Mouse (Mus musculus): ENCODE measurements at regions not wholly inside any gene's neighbourhood (a gene's known extent, or its start where the extent isn't known, plus 50 kb on each side); places are given as distances from the start of the nearest gene placed in this dataset.
"Not testable (repeated sequence)": the region's sequence is repeated elsewhere in the genome, so short reads cannot be mapped to it uniquely, and the experiment has no call there.

- no peaks in the 10 kb centered on the region for H3K36me3 ChIP-seq (ENCODE audit: control insufficient read depth, insufficient read depth, low read length)
- no peak overlapping the region for H3K4me3 ChIP-seq (ENCODE audit: low read depth, low read length)
- no peak overlapping the region for H3K27ac ChIP-seq (replicated peaks; ENCODE audit: low read depth, low read length)
- WGBS = 88% methylated on average over 6 of the region's 6 CpGs
- ATAC-seq (ENCODE audit: low read depth) (no peak), DNase-seq (ENCODE audit: low spot score) (no peak)
- no peaks in the 10 kb centered on the region for H3K9me3 ChIP-seq (ENCODE audit: control insufficient read depth, low read length)
- no peak overlapping the region for H3K9ac ChIP-seq (ENCODE audit: low read depth, low read length)
- H3K4me1 ChIP-seq (ENCODE audit: control insufficient read depth, insufficient read depth, low read length) = no peaks in the 10 kb centered on the region
- no peaks in the 10 kb centered on the region for H3K27me3 ChIP-seq (replicated peaks; ENCODE audit: control insufficient read depth, insufficient read depth, low read length)
- H3K4me2 ChIP-seq (ENCODE audit: low read depth, low read length) = no peak overlapping the region
Measured at GRCm38 (mm10) chr5:116991461-116991860, 124.5 kb downstream of the Suds3 start.

DNA sequence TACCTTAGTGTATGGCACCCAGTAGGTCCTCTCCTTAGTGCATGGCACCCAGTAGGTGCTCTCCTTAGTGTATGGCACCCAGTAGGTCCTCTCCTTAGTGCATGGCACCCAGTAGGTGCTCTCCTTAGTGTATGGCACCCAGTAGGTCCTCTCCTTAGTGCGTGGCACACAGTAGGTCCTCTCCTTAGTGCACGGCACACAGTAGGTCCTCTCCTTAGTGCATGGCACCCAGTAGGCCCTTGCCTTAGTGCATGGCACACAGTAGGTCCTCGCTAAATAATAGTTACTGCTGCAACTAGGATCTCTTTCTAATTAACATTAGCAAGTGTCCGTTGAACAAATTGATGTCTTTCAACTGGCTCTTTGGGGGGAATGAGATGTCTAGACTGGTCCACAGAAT, 144.4 kb downstream of the Suds3 start:
- not testable (repeated sequence) for DNase-seq (ENCODE audit: low spot score); H3K4me1 ChIP-seq (ENCODE audit: control insufficient read depth, insufficient read depth, low read length); ATAC-seq (ENCODE audit: low read depth); H3K36me3 ChIP-seq (ENCODE audit: control insufficient read depth, insufficient read depth, low read length); H3K27me3 ChIP-seq (replicated peaks; ENCODE audit: control insufficient read depth, insufficient read depth, low read length); H3K9ac ChIP-seq (ENCODE audit: low read depth, low read length); H3K9me3 ChIP-seq (ENCODE audit: control insufficient read depth, low read length); H3K4me2 ChIP-seq (ENCODE audit: low read depth, low read length); H3K4me3 ChIP-seq (ENCODE audit: low read depth, low read length); H3K27ac ChIP-seq (replicated peaks; ENCODE audit: low read depth, low read length)
- WGBS = 95% methylated on average over 4 of the region's 4 CpGs

DNA sequence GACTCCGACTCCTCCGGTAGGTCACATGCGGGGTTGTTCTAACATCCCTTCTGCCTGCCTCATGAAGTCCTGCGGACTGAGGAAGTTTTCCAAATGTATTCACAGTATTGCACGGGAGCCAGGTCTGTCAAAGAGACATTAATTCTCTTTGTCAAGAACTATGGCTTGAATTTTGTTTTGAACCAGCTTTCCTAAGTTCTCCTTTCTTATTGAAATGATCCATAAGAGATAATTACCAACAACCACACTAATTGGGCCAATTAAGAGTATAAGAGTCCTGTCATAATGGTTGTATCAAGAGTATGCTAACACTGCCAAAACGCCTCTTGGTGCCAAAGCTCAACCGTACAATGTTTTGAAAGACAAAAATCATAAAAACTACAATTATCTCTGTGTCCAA, 151.7 kb downstream of the Suds3 start:
- Histone ChIP-seq H3K9me3 (ENCODE audit: control insufficient read depth, low read length) (no peaks in the 10 kb centered on the region), H3K4me1 (ENCODE audit: control insufficient read depth, insufficient read depth, low read length) (no peaks in the 10 kb centered on the region), H3K27me3 (replicated peaks; ENCODE audit: control insufficient read depth, insufficient read depth, low read length) (no peaks in the 10 kb centered on the region), H3K4me3 (ENCODE audit: low read depth, low read length) (no peak overlapping the region), H3K36me3 (ENCODE audit: control insufficient read depth, insufficient read depth, low read length) (no peaks in the 10 kb centered on the region), H3K4me2 (ENCODE audit: low read depth, low read length) (no peak overlapping the region), H3K27ac (replicated peaks; ENCODE audit: low read depth, low read length) (no peak overlapping the region), H3K9ac (ENCODE audit: low read depth, low read length) (no peak overlapping the region)
- WGBS = 86% methylated on average over 7 of the region's 7 CpGs
- DNase-seq (ENCODE audit: low spot score) = no peak
- no peak for ATAC-seq (ENCODE audit: low read depth)

DNA sequence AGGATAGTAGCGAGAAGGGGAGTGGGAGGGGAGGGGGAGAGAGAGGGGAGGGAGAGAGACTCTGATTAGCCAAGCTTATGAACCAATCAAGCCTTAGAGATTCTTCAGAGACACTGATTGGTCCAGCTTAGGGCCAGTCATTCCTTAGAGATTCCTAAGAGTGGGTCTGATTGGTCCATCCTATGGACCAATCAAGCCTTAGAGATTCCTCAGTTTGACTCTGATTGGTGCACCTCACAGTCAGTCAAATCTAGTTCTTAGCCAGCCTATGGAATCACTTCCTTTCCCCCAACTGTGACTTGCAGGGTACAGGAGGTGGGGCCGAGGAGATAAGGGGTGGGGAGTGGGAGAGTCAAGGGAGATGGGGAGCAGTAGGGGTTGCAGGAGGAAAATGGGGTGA, 152.8 kb downstream of the Suds3 start:
- no peak for DNase-seq (ENCODE audit: low spot score)
- no peak overlapping the region for H3K4me3 ChIP-seq (ENCODE audit: low read depth, low read length)
- no peak overlapping the region for H3K27ac ChIP-seq (replicated peaks; ENCODE audit: low read depth, low read length)
- no peaks in the 10 kb centered on the region for H3K36me3 ChIP-seq (ENCODE audit: control insufficient read depth, insufficient read depth, low read length)
- no peaks in the 10 kb centered on the region for H3K27me3 ChIP-seq (replicated peaks; ENCODE audit: control insufficient read depth, insufficient read depth, low read length)
- no peaks in the 10 kb centered on the region for H3K9me3 ChIP-seq (ENCODE audit: control insufficient read depth, low read length)
- H3K9ac ChIP-seq (ENCODE audit: low read depth, low read length) = no peak overlapping the region
- no peaks in the 10 kb centered on the region for H3K4me1 ChIP-seq (ENCODE audit: control insufficient read depth, insufficient read depth, low read length)
- H3K4me2 ChIP-seq (ENCODE audit: low read depth, low read length) = no peak overlapping the region
- ATAC-seq (ENCODE audit: low read depth) = no peak
- WGBS = 76% methylated on average over 2 of the region's 2 CpGs

GRCm38 (mm10) chr5:116960041-116960440, 155.9 kb downstream of the Suds3 start:
- H3K27ac ChIP-seq (replicated peaks; ENCODE audit: low read depth, low read length) = no peak overlapping the region
- H3K4me1 ChIP-seq (ENCODE audit: control insufficient read depth, insufficient read depth, low read length) = no peaks in the 10 kb centered on the region
- ATAC-seq (ENCODE audit: low read depth) (no peak), DNase-seq (ENCODE audit: low spot score) (no peak)
- no peaks in the 10 kb centered on the region for H3K27me3 ChIP-seq (replicated peaks; ENCODE audit: control insufficient read depth, insufficient read depth, low read length)
- H3K4me3 ChIP-seq (ENCODE audit: low read depth, low read length) = no peak overlapping the region
- H3K9me3 ChIP-seq (ENCODE audit: control insufficient read depth, low read length) = no peaks in the 10 kb centered on the region
- H3K4me2 ChIP-seq (ENCODE audit: low read depth, low read length) = no peak overlapping the region
- no peak overlapping the region for H3K9ac ChIP-seq (ENCODE audit: low read depth, low read length)
- H3K36me3 ChIP-seq (ENCODE audit: control insufficient read depth, insufficient read depth, low read length) = no peaks in the 10 kb centered on the region
- 75% methylated on average over 8 of the region's 8 CpGs for WGBS

DNA sequence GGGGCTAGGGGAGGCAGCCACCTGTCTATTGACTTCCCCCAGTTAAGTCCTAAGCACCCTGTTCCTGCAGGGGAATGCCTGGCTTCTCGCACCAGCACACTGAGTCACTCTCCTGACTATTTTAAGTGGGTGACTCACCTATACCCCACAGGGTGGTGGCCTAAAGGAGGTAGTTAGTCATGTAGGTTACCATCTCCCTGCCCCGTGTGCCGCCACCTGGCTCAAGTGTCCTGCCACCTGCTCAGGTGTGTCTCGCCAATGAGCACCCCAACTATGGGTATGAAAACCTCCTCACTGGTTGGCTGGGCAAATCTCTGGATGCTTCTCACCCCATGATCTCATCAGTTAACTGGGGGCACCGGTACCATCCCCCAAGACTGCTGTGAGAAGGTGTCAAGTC, 157.8 kb downstream of the Suds3 start:
- no peaks in the 10 kb centered on the region for H3K9me3 ChIP-seq (ENCODE audit: control insufficient read depth, low read length)
- peak; percentile 3 for DNase-seq (ENCODE audit: low spot score)
- no peak overlapping the region for H3K27ac ChIP-seq (replicated peaks; ENCODE audit: low read depth, low read length)
- no peak overlapping the region for H3K4me3 ChIP-seq (ENCODE audit: low read depth, low read length)
- H3K4me1 ChIP-seq (ENCODE audit: control insufficient read depth, insufficient read depth, low read length) = no peaks in the 10 kb centered on the region
- no peak overlapping the region for H3K4me2 ChIP-seq (ENCODE audit: low read depth, low read length)
- no peak for ATAC-seq (ENCODE audit: low read depth)
- no peak overlapping the region for H3K9ac ChIP-seq (ENCODE audit: low read depth, low read length)
- WGBS = 73% methylated on average over 5 of the region's 5 CpGs
- H3K36me3 ChIP-seq (ENCODE audit: control insufficient read depth, insufficient read depth, low read length) = no peaks in the 10 kb centered on the region
- no peaks in the 10 kb centered on the region for H3K27me3 ChIP-seq (replicated peaks; ENCODE audit: control insufficient read depth, insufficient read depth, low read length)

DNA sequence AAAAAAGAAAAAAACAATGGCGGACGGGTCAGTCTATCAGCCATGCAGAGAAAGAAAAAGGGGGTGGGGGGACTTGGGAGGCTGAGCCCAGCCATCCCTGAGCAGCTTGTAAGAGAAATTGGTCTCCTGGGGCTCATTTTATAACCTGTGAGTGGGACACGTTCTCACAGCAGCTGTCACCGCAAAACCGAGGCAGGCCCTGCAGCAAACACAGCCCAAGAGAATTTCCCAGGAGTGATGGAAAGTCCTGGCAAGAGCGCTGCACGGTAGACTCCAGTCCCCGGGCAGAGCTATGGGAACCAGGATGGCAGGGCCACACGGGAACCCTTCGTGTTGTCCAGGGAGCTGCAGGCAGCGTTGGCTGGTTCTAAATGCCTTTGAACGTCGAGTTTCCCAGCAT, 159.3 kb downstream of the Suds3 start:
- WGBS = 79% methylated on average over 13 of the region's 13 CpGs
- DNase-seq (ENCODE audit: low spot score) (peak; percentile 41), ATAC-seq (ENCODE audit: low read depth) (no peak)
- Histone ChIP-seq H3K4me2 (ENCODE audit: low read depth, low read length) (no peak overlapping the region), H3K9ac (ENCODE audit: low read depth, low read length) (no peak overlapping the region), H3K27ac (replicated peaks; ENCODE audit: low read depth, low read length) (no peak overlapping the region), H3K27me3 (replicated peaks; ENCODE audit: control insufficient read depth, insufficient read depth, low read length) (no peaks in the 10 kb centered on the region), H3K9me3 (ENCODE audit: control insufficient read depth, low read length) (no peaks in the 10 kb centered on the region), H3K4me3 (ENCODE audit: low read depth, low read length) (no peak overlapping the region), H3K36me3 (ENCODE audit: control insufficient read depth, insufficient read depth, low read length) (no peaks in the 10 kb centered on the region), H3K4me1 (ENCODE audit: control insufficient read depth, insufficient read depth, low read length) (no peaks in the 10 kb centered on the region)

- no peak overlapping the region for H3K4me2 ChIP-seq (ENCODE audit: low read depth, low read length)
- DNase-seq (ENCODE audit: low spot score) = no peak
- H3K27ac ChIP-seq (replicated peaks; ENCODE audit: low read depth, low read length) = no peak overlapping the region
- H3K9ac ChIP-seq (ENCODE audit: low read depth, low read length) = no peak overlapping the region
- no peak for ATAC-seq (ENCODE audit: low read depth)
- no peaks in the 10 kb centered on the region for H3K4me1 ChIP-seq (ENCODE audit: control insufficient read depth, insufficient read depth, low read length)
- WGBS = 15% methylated on average over 4 of the region's 4 CpGs
- H3K36me3 ChIP-seq (ENCODE audit: control insufficient read depth, insufficient read depth, low read length) = no peaks in the 10 kb centered on the region
- no peaks in the 10 kb centered on the region for H3K27me3 ChIP-seq (replicated peaks; ENCODE audit: control insufficient read depth, insufficient read depth, low read length)
- H3K4me3 ChIP-seq (ENCODE audit: low read depth, low read length) = no peak overlapping the region
- no peaks in the 10 kb centered on the region for H3K9me3 ChIP-seq (ENCODE audit: control insufficient read depth, low read length)
Measured at GRCm38 (mm10) chr5:116950280-116950881, 165.5 kb downstream of the Suds3 start.

DNA sequence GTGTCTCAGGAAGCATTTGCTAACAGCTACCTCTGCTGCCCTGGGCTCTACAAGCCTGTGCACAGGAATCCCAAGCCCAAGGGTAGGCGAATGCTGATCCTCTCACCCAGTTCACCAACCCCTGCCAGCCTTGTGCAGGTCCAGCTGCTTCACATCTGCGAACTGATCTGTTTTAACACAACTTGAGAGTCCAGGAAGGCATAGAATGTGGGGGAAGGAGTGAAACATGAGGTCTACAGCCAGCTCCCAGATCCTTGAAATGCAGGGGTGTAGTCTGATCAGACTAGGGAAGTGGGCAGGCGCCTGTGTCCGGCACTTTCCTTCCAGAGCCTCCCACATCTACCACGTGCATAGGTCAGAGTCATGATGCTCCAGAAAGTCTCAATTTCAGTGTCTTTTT, 181.3 kb downstream of the Suds3 start:
- Histone ChIP-seq H3K27me3 (replicated peaks; ENCODE audit: control insufficient read depth, insufficient read depth, low read length) (no peaks in the 10 kb centered on the region), H3K4me2 (ENCODE audit: low read depth, low read length) (no peak overlapping the region), H3K4me1 (ENCODE audit: control insufficient read depth, insufficient read depth, low read length) (no peaks in the 10 kb centered on the region), H3K27ac (replicated peaks; ENCODE audit: low read depth, low read length) (no peak overlapping the region), H3K9ac (ENCODE audit: low read depth, low read length) (no peak overlapping the region), H3K36me3 (ENCODE audit: control insufficient read depth, insufficient read depth, low read length) (no peaks in the 10 kb centered on the region), H3K4me3 (ENCODE audit: low read depth, low read length) (no peak overlapping the region), H3K9me3 (ENCODE audit: control insufficient read depth, low read length) (no peaks in the 10 kb centered on the region)
- DNase-seq (ENCODE audit: low spot score) (no peak), ATAC-seq (ENCODE audit: low read depth) (no peak)
- 53% methylated on average over 5 of the region's 5 CpGs for WGBS
